Mouse (Mus musculus) liver, postnatal 0 days (tissue): ENCODE results near the gene Prrx2.

Experiments used
- CTCF ChIP-seq: sonication (generic); IDR thresholded peaks from 2 replicates; pipeline ENCODE4 v1.5.1; 2016; ENCODE audit warnings: antibody characterized with exemption, low read depth
- EP300 ChIP-seq: IDR thresholded peaks from 2 replicates; pipeline ENCODE4 v1.6.1; 2016; ENCODE audit warnings: antibody characterized with exemption, low read depth, mild to moderate bottlenecking

GRCm38 (mm10) chr2:30801067-30801852 lies 33.5 kb upstream of the Prrx2 start:
- TF ChIP-seq CTCF: no peak
- TF ChIP-seq EP300: no peak
